Mouse (Mus musculus): ENCODE results near the gene Stac. TPM values are rescaled to one million over a fixed set of nuclear protein-coding genes. Genes with fewer than 3 reads are reported as not detected.

The Stac gene
- polyA plus RNA-seq (2021; fragmentation: Nextera tagmentation), result 1.0 and 1.1 TPM in 2 replicates
- long read RNA-seq, experiment 1, partial matches to known transcripts, result 1 of 3 reads
- long read RNA-seq, experiment 1, other reads (novel, unspliced or antisense), result 1 of 3 reads
- long read RNA-seq, experiment 2, transcript Stac-201 (11 exons, 2,644 nt), result major isoform, 9 of 13 reads
- long read RNA-seq, experiment 2, partial matches to known transcripts, result 0 of 13 reads
- long read RNA-seq, experiment 2, other reads (novel, unspliced or antisense), result 2 of 13 reads

GRCm38 (mm10) chr9:111689680-111690483 lies at the start of gene Stac:
TSS of gene Stac (minus strand) at chr9:111690348.

